Mouse (Mus musculus) hindlimb bud, embryonic 11.5 days (tissue): Measurements from ENCODE around the gene E2f2.

Experiments
- DNase-seq: peaks from one replicate; pipeline ENCODE4 v3.0.0-alpha.2; 2012; ENCODE audit warnings: low read depth, low spot score; ENCODE audit errors: extremely low spot score

Gene E2f2

DNA sequence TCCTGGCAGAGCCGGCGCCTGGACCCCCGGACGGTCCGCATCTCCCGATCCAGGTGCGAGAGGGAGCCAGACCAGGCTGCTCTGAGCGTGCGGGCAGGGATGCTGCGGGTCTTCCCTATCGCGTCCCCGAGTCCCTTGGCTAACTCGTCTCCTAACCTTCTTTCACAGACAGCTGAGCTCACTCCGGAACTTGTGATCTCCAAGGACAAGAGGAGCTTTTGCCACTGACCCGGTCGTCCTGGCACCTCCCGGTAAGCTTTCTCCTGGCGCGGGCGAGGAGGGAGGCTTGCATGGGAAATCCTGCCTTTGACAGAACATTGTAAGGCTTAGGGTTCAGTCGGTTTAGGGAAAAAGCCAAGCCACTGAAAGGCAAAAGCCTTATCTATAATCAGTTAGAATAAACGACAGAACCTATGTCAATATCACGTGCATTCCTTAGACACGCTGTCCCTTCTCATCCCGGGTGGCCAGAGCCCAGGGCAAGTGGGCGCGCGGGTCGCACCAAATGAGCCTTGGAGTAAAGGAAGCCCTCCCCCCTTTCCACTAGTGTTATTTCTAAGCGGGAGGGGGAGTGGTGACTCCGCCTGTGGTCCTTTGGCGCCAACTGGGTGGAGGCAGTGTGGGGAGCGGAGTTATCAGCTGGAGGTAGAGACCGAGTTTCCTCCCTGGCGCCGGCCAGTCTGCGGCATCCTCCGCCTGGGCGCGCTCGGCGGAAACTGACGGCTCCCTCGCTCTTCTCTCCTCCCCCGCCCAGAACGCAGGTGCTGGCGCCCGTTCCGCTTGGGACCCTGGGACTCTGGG lies 27.9 kb upstream of the E2f2 start:
- no peak for DNase-seq

GRCm38 (mm10) chr4:136144927-136145292 lies 27.3 kb upstream of the E2f2 start:
- no peak for DNase-seq

DNA sequence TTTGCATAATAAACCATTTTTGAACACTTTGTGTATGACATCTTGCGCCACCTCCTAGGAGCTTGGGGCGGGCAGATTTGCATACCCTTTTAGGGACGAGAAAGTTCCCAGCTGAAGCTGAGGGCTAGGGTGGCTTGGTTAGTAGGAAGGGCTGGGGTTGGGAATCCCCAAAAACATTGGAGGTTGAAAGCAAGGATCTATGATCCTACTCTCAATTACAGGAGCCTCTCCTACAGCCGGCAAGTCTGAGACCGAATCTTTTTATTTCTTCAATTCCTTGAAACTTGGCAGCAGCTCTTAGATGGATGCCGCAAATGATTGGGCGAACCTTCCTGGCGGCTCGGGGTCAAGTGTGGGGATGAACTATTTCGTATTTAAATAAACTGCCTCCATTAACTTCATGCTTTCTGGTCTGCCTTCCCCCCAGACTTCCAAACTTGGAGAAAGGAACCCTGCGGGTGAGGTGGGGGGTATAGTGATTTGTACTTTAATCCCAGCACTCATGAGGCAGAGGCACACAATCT lies 26.8 kb upstream of the E2f2 start:
- DNase-seq = no peak

- DNase-seq = no peak
These were observed 26.0 kb upstream of the E2f2 start for GRCm38 (mm10) chr4:136145991-136146711.

GRCm38 (mm10) chr4:136146712-136147154 lies 25.5 kb upstream of the E2f2 start:
- no peak for DNase-seq

DNA sequence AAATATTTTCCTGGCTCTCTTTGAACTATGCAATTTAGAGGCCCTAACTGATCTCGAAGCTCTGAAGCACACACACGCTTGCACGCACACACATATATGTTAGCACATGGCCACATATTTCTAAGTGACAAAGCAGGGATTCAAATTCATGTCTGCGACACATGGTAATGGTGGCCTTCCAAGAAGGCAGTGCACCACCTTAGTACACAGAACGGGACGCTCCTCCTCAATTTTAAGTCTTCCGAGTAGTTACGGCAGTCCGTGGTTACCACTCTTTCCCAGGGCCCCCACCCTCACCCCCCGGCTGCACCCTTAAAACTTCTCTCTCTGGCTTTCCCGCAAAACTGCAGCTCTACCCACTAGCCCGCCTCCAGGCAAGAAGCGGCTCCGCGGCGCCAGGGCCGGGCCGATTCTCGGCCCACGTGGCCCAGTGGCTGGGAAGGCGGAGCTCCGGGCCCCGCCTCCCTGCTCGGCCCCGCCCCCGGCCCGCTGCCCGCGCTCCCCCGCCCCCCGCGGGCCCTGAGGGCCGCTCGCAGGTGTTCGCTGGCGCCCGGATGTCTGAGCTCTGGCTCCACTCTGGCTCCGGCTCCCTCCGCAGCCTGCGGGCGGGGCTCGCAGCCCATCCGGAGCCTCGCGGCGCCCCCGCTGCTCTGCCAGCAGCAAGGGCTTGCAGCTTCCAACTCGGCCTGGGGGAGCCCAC lies 24.6 kb upstream of the E2f2 start:
- no peak for DNase-seq

GRCm38 (mm10) chr4:136148342-136149044 lies 23.7 kb upstream of the E2f2 start:
- no peak for DNase-seq

GRCm38 (mm10) chr4:136149045-136149379 lies 23.2 kb upstream of the E2f2 start:
- no peak for DNase-seq

DNA sequence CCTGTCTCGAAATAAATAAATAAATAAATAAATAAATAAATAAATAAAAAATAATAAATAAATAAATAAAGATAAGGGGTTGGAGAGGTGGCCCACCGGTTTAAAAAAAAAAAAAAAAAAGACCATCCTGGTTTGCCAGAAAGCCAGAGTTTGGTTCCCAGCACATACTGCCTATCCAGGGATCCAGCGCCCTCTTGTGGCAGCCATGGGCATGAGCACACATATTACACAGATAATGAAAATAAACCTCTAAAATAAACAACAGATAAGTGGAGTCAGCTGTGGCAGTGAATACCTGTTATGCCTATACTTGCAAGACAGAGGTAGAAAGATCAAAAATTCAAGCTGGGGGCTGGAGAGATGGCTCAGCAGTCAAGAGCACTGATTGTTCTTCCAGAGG lies 22.5 kb upstream of the E2f2 start:
- no peak for DNase-seq

DNA sequence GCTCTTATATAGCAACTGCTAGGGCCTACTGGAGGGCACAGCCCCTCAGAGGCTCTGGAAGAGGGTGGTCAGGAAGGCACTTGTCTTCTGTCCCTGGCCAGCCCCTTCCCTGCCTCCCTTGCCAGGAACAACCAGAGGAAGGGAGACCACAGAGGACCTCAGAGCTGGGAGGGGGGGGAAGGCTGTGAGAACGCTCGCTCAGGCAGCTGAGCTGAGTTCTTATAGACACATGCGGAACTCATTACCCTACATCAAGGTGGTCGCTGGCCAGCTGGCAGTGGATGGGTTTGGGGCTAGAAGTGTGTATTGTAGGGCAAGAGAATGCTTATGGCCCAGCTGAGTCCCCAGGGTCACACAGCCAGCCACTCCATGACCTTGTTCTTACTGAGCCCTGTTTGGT lies 21.6 kb upstream of the E2f2 start:
- no peak for DNase-seq

DNA sequence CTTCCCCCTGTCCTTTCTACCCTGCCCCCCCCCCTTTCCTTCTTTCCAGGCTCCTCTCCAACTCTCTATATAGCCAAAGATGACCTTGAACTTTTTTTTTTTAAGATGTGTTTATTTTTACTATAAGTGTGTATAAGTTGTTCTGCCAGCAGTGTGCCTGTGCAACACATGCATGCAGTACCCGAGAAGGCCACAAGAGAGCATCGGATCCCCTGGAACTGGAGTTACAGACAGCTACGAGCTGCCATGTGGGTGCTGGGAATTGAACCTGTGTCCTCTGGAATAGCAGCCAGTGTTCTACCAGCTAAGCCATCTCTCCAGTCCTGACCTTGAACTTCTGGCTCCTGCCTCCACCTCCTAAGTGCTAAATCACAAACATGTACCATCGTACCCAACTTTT lies 19.4 kb upstream of the E2f2 start:
- no peak for DNase-seq

- no peak for DNase-seq
These were observed 17.7 kb upstream of the E2f2 start for GRCm38 (mm10) chr4:136154462-136154861.

DNA sequence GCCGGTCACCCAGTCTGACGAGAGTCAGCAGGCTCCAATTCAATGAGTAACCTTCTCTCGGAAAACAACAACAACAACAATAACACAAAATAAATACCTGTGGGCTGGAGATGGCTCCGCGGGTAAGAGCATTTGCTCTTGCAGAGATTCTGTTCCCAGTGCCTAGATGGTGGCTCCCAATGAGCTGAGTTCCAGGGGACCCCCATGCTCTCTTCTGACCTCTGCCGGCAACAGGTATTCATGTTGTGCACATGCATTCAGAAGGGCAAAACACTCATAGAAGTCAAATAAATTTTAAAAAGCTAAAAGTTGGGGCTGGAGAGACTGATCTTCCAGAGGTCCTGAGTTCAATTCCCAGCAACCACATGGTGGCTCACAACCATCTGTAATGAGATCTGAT lies 13.7 kb upstream of the E2f2 start:
- no peak for DNase-seq

DNA sequence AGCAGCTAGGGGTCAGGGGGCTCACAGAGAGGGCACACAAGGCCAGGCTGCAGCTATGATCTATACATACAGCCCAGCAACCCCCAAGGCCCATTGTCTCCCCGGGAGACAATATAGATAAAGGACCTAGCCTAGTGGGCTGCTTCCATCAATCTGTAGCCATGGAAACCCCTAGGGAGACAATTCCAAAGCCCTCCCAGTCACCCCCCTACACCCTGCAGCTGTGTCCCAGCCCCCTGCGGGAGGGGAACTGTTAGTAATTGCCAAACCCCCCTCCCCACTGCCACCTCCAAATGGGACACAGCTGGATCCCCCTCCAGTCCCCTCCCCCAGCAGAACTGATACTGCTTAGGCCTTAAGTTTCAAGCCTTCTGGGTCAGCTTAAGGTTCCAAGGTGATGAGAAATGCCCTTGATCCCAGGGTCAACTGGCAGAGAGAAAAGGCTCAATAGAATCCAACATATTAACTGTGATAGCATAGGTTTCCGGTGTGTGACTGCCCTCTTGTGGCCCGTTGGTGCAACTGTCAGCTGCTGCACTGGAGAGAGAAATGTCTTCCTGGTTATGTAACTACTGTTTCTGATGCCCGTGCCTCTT lies 12.3 kb upstream of the E2f2 start:
- DNase-seq = no peak

DNA sequence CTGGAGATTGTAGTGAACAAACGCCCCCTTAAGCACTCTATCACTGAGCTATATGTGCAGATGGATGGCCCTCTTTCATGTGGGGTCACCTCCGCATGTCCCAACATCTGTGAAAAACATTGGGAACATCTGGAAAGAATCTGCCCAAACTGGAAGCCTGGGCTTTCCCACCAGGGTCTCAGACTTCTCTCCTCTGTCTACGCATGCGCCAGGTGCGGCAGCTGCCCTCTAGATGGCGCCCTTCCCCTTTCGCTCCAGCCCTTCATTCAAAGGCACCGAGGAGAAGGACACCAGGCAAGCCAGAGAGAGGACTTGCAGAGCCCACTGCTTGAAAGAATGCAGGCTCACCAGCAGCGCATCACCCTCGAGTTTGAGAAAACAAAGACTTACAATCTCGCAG lies 8.7 kb upstream of the E2f2 start:
- no peak for DNase-seq

DNA sequence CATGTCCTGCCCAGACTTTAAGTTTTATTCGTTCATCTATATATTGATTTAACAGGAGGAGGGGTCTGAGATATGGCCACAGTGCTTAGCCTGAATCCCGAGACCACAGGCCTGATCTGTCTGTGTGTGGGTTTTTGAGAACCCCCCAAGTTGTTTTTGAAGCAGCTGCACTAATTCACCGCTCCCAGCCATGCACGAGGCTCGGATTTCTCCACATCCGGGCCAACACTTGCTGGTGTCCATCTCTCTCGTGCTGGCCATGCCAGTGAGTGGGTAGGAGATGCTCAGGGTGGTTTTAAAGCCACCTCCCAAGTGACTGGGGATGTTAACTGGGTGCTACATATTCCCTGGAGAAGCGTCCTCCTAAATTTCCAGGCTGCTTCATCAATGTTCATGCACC lies 7.2 kb upstream of the E2f2 start:
- DNase-seq = no peak

DNA sequence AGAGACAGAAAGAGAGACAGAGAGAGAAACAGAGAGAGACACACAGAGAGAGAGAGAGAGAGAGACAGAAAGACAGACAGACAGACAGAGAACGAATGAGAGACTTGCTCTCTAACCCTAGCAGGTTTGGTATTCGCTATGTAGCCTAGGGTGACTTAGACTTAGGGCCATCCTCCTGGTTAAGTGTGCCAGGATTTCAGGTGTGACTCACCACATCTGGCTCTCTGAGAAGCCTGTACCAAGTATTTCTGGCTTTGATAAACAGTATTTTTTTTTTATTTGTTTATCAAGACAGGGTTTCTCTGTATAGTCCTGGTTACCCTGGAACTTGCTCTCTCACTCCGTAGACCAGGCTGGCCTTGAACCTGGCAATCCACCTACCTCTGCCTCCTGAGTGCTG lies 4.5 kb upstream of the E2f2 start:
- no peak for DNase-seq

- no peak for DNase-seq
These were observed 1.8 kb upstream of the E2f2 start for GRCm38 (mm10) chr4:136170401-136170800.

DNA sequence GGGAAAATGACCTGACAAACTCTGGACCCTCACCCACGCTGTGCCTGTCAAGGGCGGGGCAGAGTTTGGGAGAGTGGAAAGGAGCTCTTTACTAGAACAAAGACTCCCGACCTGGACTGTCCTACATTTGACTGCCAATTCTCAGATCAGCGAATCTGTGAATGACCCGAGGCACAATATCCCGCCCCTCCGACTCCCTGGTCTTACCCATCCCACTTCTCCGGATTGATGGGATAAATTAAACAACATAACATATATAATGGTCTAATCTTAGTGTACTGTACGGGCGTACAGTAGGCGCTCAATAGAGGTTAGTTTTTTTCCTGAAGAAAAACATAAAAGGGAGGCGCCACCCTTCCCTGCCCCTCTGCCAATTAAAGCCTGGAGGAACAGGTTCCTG lies 739 bp upstream of the E2f2 start:
- DNase-seq = no peak

DNA sequence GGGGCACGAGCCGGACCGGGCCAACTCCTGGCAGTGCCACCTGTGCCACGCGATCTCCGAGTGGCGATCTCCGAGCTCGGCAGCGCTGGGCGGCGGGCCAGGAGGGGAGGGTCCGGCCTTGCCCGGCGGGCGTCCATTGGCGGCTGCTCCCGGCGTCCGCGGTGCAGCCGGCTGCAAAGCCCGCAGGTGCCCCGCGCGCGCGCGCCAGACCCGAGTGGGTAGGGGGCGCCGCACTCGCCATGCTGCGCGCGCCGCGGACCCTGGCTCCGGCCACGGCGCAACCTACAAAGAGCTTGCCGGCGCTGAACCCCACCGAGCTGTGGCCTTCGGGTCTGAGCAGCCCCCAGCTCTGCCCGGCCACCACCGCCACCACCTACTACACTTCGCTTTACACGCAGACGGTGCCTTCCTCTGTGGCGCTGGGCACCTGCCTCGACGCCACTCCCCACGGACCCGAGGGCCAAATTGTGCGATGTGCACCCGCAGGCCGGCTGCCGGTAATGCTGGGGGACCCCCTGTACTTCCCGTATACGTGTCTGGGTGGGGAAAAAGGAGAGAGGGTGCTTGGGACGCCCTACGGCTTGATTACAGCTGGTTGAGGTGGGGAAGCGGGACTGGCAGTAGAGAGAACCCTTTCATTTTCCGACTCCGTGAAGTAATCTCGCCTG lies 482 bp downstream of the E2f2 start:
- no peak for DNase-seq
